Mouse (Mus musculus): ENCODE measurements at regions not wholly inside any gene's neighbourhood (a gene's known extent, or its start where the extent isn't known, plus 50 kb on each side); places are given as distances from the start of the nearest gene placed in this dataset.

GRCm38 (mm10) chr12:77085244-77085643 is 123.2 kb upstream of the Max start:
- peak; percentile 55 for DNase-seq (ENCODE audit: low spot score)
- Histone ChIP-seq H3K4me3 (ENCODE audit: low read depth, low read length) (no peak overlapping the region; the same call in 1 of the 2 replicates), H3K36me3 (replicated peaks) (no peaks in the 10 kb centered on the region), H3K4me1 (ENCODE audit: insufficient read depth, low read depth, low read length) (peaks cover 87% of the 10 kb centered on the region), H3K27me3 (ENCODE audit: insufficient read depth, low read length) (no peaks in the 10 kb centered on the region), H3K9me3 (replicated peaks) (peaks cover 13% of the 10 kb centered on the region)
- no peak for TF ChIP-seq POLR2AphosphoS5 (IDR thresholded peaks at IDR 0.05; ENCODE audit: insufficient replicate concordance, low read depth, low read length)
- peak; percentile 72 for ATAC-seq (ENCODE audit: extremely low read depth, insufficient number of reproducible peaks, low FRiP score, poor library complexity, severe bottlenecking)

- Histone ChIP-seq H3K27me3 (ENCODE audit: insufficient read depth, low read length) (no peaks in the 10 kb centered on the region), H3K9me3 (replicated peaks) (peaks cover 13% of the 10 kb centered on the region), H3K4me3 (ENCODE audit: low read depth, low read length) (no peak overlapping the region), H3K4me1 (ENCODE audit: insufficient read depth, low read depth, low read length) (peaks cover 87% of the 10 kb centered on the region), H3K36me3 (replicated peaks) (no peaks in the 10 kb centered on the region)
- DNase-seq (ENCODE audit: low spot score): no peak
- no peak for ATAC-seq (ENCODE audit: extremely low read depth, insufficient number of reproducible peaks, low FRiP score, poor library complexity, severe bottlenecking)
- TF ChIP-seq CTCF (IDR thresholded peaks at IDR 0.05; ENCODE audit: low read depth, low read length): no peak
- no peak for TF ChIP-seq GATA2 (IDR thresholded peaks at IDR 0.05; ENCODE audit: borderline replicate concordance, low read depth, low read length)
- no peak for TF ChIP-seq GATA1 (IDR thresholded peaks at IDR 0.05; ENCODE audit: borderline replicate concordance, low read length)
- no peak for TF ChIP-seq TAL1 (conservative IDR thresholded peaks at IDR 0.05; ENCODE audit: low read depth, low read length)
- TF ChIP-seq POLR2AphosphoS5 (IDR thresholded peaks at IDR 0.05; ENCODE audit: insufficient replicate concordance, low read depth, low read length): no peak
Measured at GRCm38 (mm10) chr12:77084744-77085143, 122.7 kb upstream of the Max start.

DNA sequence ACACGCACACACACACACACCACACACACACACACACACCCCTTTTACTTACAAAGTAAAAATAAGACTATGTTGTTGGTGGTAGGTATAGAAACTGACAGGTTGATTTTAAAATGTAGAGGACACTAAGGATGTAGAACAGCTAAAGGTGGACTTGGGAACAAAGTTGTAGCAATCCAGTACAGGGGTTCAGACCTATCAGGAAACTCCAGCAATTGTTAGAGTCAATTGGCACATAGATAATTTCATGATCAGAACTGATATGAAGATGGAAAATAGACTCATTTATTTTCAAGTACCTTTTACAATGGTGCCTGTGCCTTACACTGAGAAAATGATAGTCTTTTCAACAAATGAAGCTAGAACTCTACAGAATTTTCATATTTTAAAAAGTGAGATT is 122.3 kb upstream of the Max start:
- Histone ChIP-seq H3K4me1 (ENCODE audit: insufficient read depth, low read depth, low read length) (peaks cover 88% of the 10 kb centered on the region), H3K4me3 (ENCODE audit: low read depth, low read length) (no peak overlapping the region), H3K36me3 (replicated peaks) (no peaks in the 10 kb centered on the region), H3K9me3 (replicated peaks) (peaks cover 12% of the 10 kb centered on the region), H3K27me3 (ENCODE audit: insufficient read depth, low read length) (no peaks in the 10 kb centered on the region)
- TF ChIP-seq GATA1 (IDR thresholded peaks at IDR 0.05; ENCODE audit: borderline replicate concordance, low read length) (no peak), TAL1 (conservative IDR thresholded peaks at IDR 0.05; ENCODE audit: low read depth, low read length) (no peak), GATA2 (IDR thresholded peaks at IDR 0.05; ENCODE audit: borderline replicate concordance, low read depth, low read length) (no peak), POLR2AphosphoS5 (IDR thresholded peaks at IDR 0.05; ENCODE audit: insufficient replicate concordance, low read depth, low read length) (no peak), CTCF (IDR thresholded peaks at IDR 0.05; ENCODE audit: low read depth, low read length) (no peak)
- no peak for DNase-seq (ENCODE audit: low spot score)
- ATAC-seq (ENCODE audit: extremely low read depth, insufficient number of reproducible peaks, low FRiP score, poor library complexity, severe bottlenecking): no peak

DNA sequence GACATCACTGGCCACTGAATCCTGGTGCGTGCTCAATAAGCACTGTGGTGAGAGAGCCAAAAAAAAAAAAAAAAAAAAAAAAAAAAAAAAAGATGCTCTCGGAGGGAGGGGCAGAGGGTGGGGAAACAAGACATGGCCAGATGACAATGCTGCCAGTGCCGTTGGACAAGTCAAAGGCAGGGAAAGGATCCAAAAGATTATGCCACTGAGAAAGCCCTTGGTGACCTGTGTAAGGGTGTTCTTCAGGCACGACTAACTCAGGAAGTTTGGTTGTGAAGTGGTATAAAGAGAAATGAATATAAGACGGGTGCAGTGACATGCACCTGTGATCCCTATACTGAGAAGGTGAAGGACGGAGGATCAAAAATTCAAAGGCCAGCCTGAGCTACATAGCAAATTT is 121.8 kb upstream of the Max start:
- ATAC-seq (ENCODE audit: extremely low read depth, insufficient number of reproducible peaks, low FRiP score, poor library complexity, severe bottlenecking): no peak
- no peak for TF ChIP-seq CTCF (IDR thresholded peaks at IDR 0.05; ENCODE audit: low read depth, low read length)
- TF ChIP-seq GATA2 (IDR thresholded peaks at IDR 0.05; ENCODE audit: borderline replicate concordance, low read depth, low read length): no peak
- no peak for TF ChIP-seq POLR2AphosphoS5 (IDR thresholded peaks at IDR 0.05; ENCODE audit: insufficient replicate concordance, low read depth, low read length)
- no peak for TF ChIP-seq TAL1 (conservative IDR thresholded peaks at IDR 0.05; ENCODE audit: low read depth, low read length)
- no peak for TF ChIP-seq GATA1 (IDR thresholded peaks at IDR 0.05; ENCODE audit: borderline replicate concordance, low read length)
- peaks cover 7% of the 10 kb centered on the region for H3K9me3 ChIP-seq (replicated peaks)
- H3K36me3 ChIP-seq (replicated peaks): no peaks in the 10 kb centered on the region
- peaks cover 88% of the 10 kb centered on the region for H3K4me1 ChIP-seq (ENCODE audit: insufficient read depth, low read depth, low read length)
- H3K4me3 ChIP-seq (ENCODE audit: low read depth, low read length): no peak overlapping the region
- no peaks in the 10 kb centered on the region for H3K27me3 ChIP-seq (ENCODE audit: insufficient read depth, low read length)
- no peak for DNase-seq (ENCODE audit: low spot score)

DNA sequence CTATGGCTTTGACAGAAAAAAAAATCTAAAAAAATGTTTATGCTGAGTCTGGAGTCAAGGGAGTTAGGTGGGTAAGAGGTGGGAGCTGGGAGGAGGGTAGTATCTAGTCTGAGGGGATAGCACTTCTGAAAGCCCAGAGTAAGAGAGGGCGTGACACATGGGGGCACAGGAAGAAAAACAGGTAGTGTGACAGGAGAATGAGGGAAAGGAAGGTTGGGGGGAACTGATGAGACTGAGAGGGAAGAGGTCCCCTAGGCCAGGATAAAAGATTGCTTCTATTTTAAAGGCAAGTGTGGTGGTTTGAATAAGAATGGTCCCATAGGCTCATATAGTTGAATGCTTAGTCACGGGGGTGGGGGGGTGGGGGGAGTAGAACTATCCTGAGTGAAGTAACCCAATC is 119.8 kb upstream of the Max start:
- no peak for TF ChIP-seq CTCF (IDR thresholded peaks at IDR 0.05; ENCODE audit: low read depth, low read length)
- peaks cover 88% of the 10 kb centered on the region for H3K4me1 ChIP-seq (ENCODE audit: insufficient read depth, low read depth, low read length)
- no peaks in the 10 kb centered on the region for H3K9me3 ChIP-seq (replicated peaks)
- ATAC-seq (ENCODE audit: extremely low read depth, insufficient number of reproducible peaks, low FRiP score, poor library complexity, severe bottlenecking) (peak; percentile 4; the same call in 1 of the 2 replicates), DNase-seq (ENCODE audit: low spot score) (no peak)
- H3K27me3 ChIP-seq (ENCODE audit: insufficient read depth, low read length): no peaks in the 10 kb centered on the region
- H3K4me3 ChIP-seq (ENCODE audit: low read depth, low read length): no peak overlapping the region
- no peaks in the 10 kb centered on the region for H3K36me3 ChIP-seq (replicated peaks)

- Histone ChIP-seq H3K27me3 (ENCODE audit: insufficient read depth, low read length) (no peaks in the 10 kb centered on the region), H3K36me3 (replicated peaks) (no peaks in the 10 kb centered on the region), H3K4me3 (ENCODE audit: low read depth, low read length) (no peak overlapping the region), H3K4me1 (ENCODE audit: insufficient read depth, low read depth, low read length) (peaks cover 91% of the 10 kb centered on the region), H3K9me3 (replicated peaks) (no peaks in the 10 kb centered on the region)
- TF ChIP-seq POLR2AphosphoS5 (IDR thresholded peaks at IDR 0.05; ENCODE audit: insufficient replicate concordance, low read depth, low read length) (no peak), CTCF (IDR thresholded peaks at IDR 0.05; ENCODE audit: low read depth, low read length) (no peak), GATA1 (IDR thresholded peaks at IDR 0.05; ENCODE audit: borderline replicate concordance, low read length) (no peak), GATA2 (IDR thresholded peaks at IDR 0.05; ENCODE audit: borderline replicate concordance, low read depth, low read length) (no peak)
- DNase-seq (ENCODE audit: low spot score) (no peak), ATAC-seq (ENCODE audit: extremely low read depth, insufficient number of reproducible peaks, low FRiP score, poor library complexity, severe bottlenecking) (no peak)
Measured at GRCm38 (mm10) chr12:77079481-77079880, 117.5 kb upstream of the Max start.

GRCm38 (mm10) chr12:77076678-77077077 is 114.7 kb upstream of the Max start:
- ATAC-seq (ENCODE audit: extremely low read depth, insufficient number of reproducible peaks, low FRiP score, poor library complexity, severe bottlenecking) (no peak), DNase-seq (ENCODE audit: low spot score) (no peak)
- no peak overlapping the region for H3K4me3 ChIP-seq (ENCODE audit: low read depth, low read length)
- H3K27me3 ChIP-seq (ENCODE audit: insufficient read depth, low read length): no peaks in the 10 kb centered on the region
- no peaks in the 10 kb centered on the region for H3K36me3 ChIP-seq (replicated peaks)
- no peak for TF ChIP-seq GATA2 (IDR thresholded peaks at IDR 0.05; ENCODE audit: borderline replicate concordance, low read depth, low read length)
- TF ChIP-seq CTCF (IDR thresholded peaks at IDR 0.05; ENCODE audit: low read depth, low read length): no peak
- no peak for TF ChIP-seq POLR2AphosphoS5 (IDR thresholded peaks at IDR 0.05; ENCODE audit: insufficient replicate concordance, low read depth, low read length)
- no peak for TF ChIP-seq TAL1 (conservative IDR thresholded peaks at IDR 0.05; ENCODE audit: low read depth, low read length)
- TF ChIP-seq GATA1 (IDR thresholded peaks at IDR 0.05; ENCODE audit: borderline replicate concordance, low read length): no peak
- H3K9me3 ChIP-seq (replicated peaks): no peaks in the 10 kb centered on the region
- peaks cover 90% of the 10 kb centered on the region for H3K4me1 ChIP-seq (ENCODE audit: insufficient read depth, low read depth, low read length)
